Mouse (Mus musculus) brain, embryonic 18.5 days (tissue): ENCODE measurements around the gene Lrch1.

Experiments
- DNase-seq: peaks from one replicate; pipeline ENCODE4 v3.0.0-alpha.2; 2012; ENCODE audit warnings: low read depth, low spot score

Gene Lrch1

GRCm38 (mm10) chr14:74947376-74948013, at the start of gene Lrch1:
Lrch1 (minus strand) TSS chr14:74947876.
- peak; percentile 60 for DNase-seq

GRCm38 (mm10) chr14:74997041-74997440, 49.4 kb upstream of the Lrch1 start:
- DNase-seq: no peak

DNA sequence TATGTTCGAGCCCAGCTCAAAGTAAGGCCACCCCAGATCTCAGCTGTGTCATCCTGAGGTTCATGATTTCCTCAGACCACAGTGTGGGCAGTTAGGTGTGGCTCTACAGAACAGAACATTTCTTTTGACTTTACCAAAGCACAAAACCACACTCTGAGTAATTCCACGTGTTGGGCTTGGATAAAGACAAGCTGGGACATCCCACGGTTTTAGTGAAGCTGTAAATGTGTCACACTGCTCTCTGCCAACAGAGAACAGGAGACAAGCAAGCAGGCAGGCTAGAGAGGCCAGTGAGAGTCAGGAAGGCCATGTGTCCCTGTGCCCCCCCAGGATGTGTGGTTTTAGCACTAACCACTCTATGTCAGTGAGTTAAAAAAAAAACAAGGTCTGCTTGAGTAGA, 48.9 kb upstream of the Lrch1 start:
- DNase-seq: no peak

- DNase-seq: peak; percentile 26
Measured at GRCm38 (mm10) chr14:74990504-74990903, 42.8 kb upstream of the Lrch1 start.

GRCm38 (mm10) chr14:74989909-74990308, 42.2 kb upstream of the Lrch1 start:
- no peak for DNase-seq

DNA sequence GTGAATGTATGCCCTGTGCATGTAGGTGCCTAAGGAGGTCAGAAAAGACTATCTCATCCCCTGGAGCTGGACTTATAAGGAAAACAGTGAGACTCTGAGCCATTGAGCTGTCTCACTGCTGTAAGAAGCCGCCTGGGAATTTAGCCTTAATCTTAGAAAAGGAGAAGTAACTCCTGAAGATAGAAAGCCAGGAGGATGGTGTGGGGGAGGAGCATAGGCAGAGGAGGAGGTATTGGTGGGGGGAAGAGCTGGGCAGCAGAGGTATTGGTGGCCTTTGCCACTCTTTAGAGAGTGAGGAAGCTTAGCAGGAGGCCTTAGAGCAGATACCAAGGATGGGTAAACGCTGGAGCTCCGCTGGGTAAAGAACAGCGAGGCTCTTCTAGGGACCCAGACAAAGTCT, 41.6 kb upstream of the Lrch1 start:
- DNase-seq: no peak

DNA sequence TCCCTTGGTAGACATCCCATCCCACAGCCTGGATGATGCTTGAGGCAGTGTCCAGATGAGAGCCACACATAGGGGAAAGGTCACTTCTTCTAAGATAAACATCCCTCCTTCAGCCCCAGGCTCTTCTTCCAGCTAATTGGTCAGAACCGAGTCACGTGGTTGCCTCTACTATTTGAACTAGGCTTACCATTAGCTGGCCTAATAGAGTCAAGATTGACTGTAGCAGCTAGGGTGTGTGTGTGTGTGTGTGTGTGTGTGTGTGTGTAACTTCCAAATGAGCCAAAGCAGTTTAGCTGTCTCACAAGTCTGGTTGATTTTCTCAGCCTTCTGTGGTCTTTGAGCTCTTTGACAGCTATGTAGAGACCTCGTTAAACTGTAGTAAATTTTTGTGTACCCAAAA, 38.9 kb upstream of the Lrch1 start:
- no peak for DNase-seq

GRCm38 (mm10) chr14:74985658-74986057, 38.0 kb upstream of the Lrch1 start:
- no peak for DNase-seq

DNA sequence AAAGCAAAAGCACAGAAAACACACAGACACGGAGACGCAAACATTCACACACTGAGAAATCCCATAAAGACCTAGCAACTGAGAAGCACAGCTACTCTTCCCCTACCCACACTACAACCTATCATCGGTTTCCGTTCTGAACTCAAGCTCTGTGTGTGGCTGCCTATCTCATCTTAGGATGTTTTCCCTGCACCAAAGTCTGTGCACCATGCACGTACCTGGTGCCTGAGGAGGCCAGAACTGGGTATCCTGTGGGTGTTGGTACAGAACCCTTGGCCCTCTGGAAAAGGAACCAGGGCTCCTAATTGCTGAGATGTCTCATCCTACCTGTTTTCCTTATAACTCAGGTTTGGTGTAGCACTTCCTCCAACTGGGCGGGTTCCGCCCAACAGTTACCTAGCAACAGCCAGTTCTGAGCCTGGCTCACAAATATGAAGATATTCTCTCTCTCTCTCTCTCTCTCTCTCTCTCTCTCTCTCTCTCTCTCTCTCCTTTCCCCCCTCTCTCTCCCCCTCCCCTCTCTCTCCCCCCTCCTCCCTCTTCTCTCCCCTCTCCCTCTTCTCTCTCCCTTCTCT, 37.2 kb upstream of the Lrch1 start:
- DNase-seq: no peak

GRCm38 (mm10) chr14:74983079-74983478, 35.4 kb upstream of the Lrch1 start:
- no peak for DNase-seq

DNA sequence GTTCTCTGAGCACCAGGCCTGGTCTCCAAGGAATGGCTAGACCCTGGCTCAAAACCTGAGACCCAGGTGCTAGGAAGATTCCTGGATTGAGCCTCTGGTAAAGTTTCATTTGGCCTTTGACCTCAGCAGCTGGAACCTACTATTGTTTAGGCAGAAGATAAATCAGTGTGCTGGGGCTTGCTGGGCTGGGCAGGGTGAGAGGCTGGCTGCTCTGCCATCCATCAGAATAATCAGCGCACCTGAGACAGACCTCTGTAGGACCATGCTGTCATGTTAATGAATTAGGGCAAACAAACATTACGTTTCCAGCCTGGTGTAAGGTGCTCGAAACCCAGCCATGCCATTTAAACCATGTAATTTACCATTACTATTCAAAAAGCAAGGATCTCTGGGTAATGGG, 33.3 kb upstream of the Lrch1 start:
- DNase-seq: no peak

DNA sequence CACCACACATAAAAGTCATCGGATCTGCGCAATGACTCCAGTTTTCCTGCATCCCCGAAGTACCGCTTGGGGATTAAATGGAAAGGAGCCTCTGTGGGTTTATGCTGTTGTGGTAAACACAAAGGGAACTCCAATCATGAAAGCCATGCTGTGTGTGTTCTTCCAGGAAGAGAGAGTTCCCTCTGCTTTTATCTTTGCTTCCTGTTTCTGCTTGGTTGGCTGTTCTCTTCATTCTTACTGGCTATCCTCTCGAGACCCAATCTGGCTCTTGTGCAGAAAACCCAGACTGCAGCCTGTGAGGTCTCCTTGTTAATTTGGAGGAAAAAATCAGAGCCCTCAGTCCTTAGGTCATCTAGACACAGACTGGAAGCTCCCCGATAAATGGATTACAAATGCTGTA, 29.3 kb upstream of the Lrch1 start:
- no peak for DNase-seq

DNA sequence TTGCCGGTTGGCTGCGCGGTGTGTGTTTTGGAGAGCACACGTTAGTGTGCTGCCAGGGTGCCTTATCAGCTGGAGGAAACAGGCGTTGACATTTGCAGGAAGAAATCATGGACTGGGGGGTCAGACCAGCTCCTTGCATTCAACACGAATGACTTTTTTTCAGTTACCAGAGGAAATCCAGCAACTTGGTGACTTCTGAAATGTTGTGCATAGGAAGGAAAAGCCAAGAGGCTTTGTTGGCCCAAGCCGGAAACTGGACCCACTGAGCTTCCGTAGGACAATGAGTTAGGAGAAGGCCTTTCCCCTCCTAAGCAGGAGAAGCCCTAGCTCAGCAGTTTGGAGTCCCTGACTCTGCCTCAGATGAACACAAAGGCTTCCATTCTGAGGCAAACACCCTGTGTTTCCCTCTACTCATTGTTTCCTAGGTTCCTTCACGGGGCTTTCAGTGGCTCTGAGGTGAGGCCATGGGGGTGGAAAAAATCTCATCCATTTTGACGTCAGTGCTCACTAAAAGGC, 26.5 kb upstream of the Lrch1 start:
- no peak for DNase-seq

DNA sequence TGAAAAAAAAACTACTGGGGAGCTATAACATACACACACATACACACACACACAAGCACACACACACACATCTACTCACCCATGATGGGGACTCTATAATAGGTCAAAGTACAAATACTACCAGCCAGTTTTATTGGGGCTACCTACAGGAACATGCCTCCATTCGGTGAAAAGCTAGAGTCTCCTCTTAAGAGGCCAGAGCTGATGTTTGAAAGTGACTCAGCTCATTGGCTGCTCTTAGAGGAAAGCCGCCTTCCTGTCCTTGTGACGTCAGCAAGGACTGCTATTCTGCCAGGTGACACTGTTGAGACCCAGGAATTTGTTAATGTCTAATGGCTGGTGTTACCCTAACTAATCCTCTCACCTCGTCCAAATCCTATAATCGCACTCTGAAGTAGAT, 25.0 kb upstream of the Lrch1 start:
- DNase-seq: no peak

GRCm38 (mm10) chr14:74972216-74972615, 24.5 kb upstream of the Lrch1 start:
- no peak for DNase-seq

DNA sequence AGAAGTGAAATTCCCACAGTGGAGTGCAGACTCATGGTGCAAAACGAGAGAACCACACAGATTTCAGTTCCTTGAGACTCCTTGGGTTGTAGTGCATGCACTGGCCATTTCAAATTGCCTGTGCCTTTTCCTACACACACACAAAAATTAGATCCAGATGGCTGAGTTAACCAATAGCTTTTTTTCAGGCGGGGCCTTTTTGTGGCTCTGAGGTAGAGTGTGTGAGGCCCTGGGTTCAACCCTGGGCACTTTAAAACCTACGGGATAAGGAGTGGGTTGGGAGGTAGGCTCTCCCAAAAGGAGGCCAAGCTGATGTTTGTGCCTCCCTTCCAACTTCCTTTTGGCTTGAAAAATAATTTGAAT, 15.7 kb upstream of the Lrch1 start:
- no peak for DNase-seq

DNA sequence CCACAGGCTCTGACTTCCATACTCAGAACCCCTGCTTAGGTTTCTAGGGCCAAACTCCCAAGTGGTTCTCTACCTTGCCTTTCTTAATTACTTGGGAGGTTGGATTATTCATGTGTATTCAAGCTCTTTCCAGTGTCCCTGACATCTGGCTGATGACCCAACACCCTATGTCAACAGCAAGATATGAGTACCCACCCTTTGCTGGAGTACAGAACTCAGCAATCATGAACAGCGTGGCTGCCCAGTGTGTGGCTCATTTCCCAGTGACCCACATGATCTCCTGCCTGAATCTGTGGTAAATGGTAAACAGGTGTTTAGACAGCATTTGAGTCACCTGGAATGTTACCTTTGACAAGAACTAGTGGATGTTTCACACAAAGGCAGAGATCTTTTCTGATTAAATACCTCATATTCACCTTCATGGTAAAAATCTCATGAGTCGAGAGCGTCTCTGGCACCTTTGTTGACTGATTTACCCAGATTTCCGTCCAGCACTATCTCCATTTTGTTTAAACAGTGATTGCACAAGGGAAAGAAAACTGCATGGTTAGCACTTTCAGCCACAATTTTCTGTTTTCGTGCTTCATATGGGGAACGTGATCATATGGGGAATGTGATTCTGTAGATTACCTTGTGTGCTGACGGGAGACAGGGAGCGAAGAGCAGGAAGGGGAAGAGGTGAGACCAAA, 15.2 kb upstream of the Lrch1 start:
- no peak for DNase-seq

- DNase-seq: no peak
Measured at GRCm38 (mm10) chr14:74960568-74960967, 12.9 kb upstream of the Lrch1 start.

GRCm38 (mm10) chr14:74956702-74957101, 9.0 kb upstream of the Lrch1 start:
- DNase-seq: no peak

GRCm38 (mm10) chr14:74956234-74956633, 8.6 kb upstream of the Lrch1 start:
- no peak for DNase-seq

GRCm38 (mm10) chr14:74948426-74949240, 957 bp upstream of the Lrch1 start:
- DNase-seq: peak; percentile 26

DNA sequence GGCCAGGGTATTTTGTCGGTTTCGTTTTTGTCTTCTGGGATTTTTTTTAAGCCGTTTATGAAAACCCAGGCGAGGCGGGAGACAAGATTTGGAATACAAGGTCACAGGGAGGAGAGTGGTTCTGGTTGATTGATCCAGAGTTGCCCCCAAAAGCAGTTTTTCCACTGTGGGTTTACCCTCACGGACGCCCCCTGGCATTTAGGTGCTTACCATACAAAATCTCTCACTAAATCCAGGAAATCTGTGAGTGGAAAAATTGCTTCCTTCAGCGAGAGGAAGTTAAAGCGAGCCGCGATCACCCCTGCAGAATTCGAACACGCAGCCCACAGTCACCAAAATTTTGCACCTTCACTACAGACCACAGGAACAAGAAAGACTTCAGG, 329 bp upstream of the Lrch1 start:
- no peak for DNase-seq
